Mouse (Mus musculus): ENCODE results near the gene C1qtnf1. TPM values are rescaled to one million over a fixed set of nuclear protein-coding genes. Genes with fewer than 3 reads are reported as not detected.

C1qtnf1 gene
- polyA plus RNA-seq, 1 experiment from 2014 or later, result 3.3 TPM

DNA sequence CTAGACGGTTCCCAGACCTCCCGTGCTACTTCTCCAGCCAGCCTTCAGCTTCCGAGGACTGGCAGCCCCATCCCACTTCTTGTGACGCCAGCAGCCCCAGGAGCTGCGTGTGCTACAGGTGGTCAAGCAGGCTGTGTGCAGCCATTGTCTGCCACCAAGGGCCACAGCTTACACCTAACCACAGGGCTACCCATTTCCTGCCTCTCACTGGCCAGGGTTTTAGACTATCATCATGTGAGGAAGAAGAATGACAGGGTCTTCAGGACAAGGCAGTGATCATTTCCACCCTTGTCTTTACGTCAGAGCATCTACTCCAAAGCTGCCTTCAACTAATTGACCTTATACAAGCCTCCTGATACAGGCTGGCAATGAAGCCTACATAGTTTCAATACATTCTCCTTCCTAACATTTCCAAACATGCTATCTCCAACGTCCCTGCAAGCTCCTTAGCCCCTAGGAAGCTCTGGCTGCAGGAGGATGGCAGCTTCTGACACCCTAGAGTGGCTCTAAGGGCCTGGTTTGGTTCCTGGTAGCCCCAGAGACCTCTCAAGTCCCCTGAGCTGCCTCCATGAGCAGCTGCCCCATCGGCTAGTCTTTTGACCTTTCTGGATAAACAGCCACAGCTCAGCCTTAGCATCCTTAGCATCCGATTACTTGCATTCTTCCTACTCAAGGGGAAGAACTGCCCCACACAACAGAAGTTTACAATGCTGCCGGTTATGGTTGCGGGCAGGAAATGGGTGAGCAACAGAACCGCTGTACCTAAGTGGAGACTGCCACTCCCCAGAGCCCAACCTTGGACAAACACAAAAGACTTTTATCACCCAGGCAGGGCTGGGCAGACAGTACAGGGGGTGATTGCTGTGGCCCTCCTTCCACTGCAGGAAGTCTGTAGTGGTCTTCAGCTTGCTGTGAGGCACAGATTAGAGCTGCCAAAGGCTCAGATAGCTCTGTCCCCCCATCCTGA lies 18.6 kb upstream of the C1qtnf1 start:
- H3K4me2 ChIP-seq (ENCODE audit: low read length), result no peak overlapping the region
- H3K9me3 ChIP-seq (ENCODE audit: control insufficient read depth, low read length), result no peaks in the 10 kb centered on the region
- H3K36me3 ChIP-seq (ENCODE audit: control insufficient read depth, insufficient read depth), result peaks cover 9% of the 10 kb centered on the region; the same call in 1 of the 2 replicates
- WGBS, result 90% methylated on average over 12 of the region's 12 CpGs
- H3K27me3 ChIP-seq (replicated peaks; ENCODE audit: control insufficient read depth, insufficient read depth, low read length), result no peaks in the 10 kb centered on the region
- ATAC-seq, result no peak
- peaks cover 16% of the 10 kb centered on the region for H3K4me1 ChIP-seq (replicated peaks; ENCODE audit: control insufficient read depth, insufficient read depth, low read length)
- no peak overlapping the region for H3K27ac ChIP-seq (ENCODE audit: low read length)
- no peak overlapping the region for H3K4me3 ChIP-seq (replicated peaks; ENCODE audit: low read length)
- no peak overlapping the region for H3K9ac ChIP-seq (replicated peaks; ENCODE audit: low read depth, low read length)

DNA sequence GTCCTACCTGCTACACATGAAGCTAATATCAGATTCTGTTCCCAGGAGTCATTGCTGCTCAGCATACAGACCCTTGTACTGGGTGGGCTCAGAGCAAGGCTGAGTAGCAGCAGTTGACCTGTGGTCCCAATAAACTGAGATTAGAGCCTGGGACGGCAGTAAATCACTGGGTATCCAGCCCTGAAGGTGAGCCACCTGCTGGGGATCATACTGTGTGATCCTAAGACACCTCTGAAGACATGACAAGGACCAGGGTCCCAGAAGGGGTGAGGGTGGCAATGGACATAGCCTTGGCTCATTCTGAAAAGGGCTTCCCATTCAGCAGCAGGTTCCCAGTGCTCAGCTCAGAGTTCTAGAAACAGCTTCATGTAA lies 17.9 kb upstream of the C1qtnf1 start:
- no peak overlapping the region for H3K27ac ChIP-seq (ENCODE audit: low read length)
- H3K4me2 ChIP-seq (ENCODE audit: low read length), result no peak overlapping the region
- 85% methylated on average over 1 of the region's 1 CpGs for WGBS
- no peaks in the 10 kb centered on the region for H3K9me3 ChIP-seq (ENCODE audit: control insufficient read depth, low read length)
- ATAC-seq, result no peak
- peaks cover 9% of the 10 kb centered on the region; the same call in 1 of the 2 replicates for H3K36me3 ChIP-seq (ENCODE audit: control insufficient read depth, insufficient read depth)
- no peak overlapping the region for H3K9ac ChIP-seq (replicated peaks; ENCODE audit: low read depth, low read length)
- H3K27me3 ChIP-seq (replicated peaks; ENCODE audit: control insufficient read depth, insufficient read depth, low read length), result no peaks in the 10 kb centered on the region
- H3K4me3 ChIP-seq (replicated peaks; ENCODE audit: low read length), result no peak overlapping the region
- peaks cover 16% of the 10 kb centered on the region for H3K4me1 ChIP-seq (replicated peaks; ENCODE audit: control insufficient read depth, insufficient read depth, low read length)

DNA sequence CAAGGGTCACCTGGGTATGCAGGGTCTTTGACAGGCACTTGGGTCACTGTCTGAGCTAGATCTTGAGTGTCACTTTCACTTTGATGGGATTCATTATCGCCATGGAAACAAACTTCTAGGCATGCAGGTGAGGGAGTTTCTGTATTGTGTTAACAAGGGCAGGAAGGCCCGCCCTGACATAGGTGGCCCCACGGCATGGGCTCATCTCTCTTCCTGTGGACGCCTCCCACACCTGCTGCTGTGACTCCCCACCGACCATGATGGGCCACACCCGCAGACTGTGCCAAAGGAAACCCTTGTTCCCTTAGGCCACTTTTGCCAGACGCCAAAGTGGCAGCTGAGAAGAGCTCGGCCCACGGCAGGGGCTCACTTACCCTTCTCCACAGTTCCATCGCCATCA lies 17.5 kb upstream of the C1qtnf1 start:
- H3K27me3 ChIP-seq (replicated peaks; ENCODE audit: control insufficient read depth, insufficient read depth, low read length), result no peaks in the 10 kb centered on the region
- no peaks in the 10 kb centered on the region for H3K9me3 ChIP-seq (ENCODE audit: control insufficient read depth, low read length)
- no peak for ATAC-seq
- no peak overlapping the region for H3K4me2 ChIP-seq (ENCODE audit: low read length)
- H3K9ac ChIP-seq (replicated peaks; ENCODE audit: low read depth, low read length), result no peak overlapping the region
- peaks cover 9% of the 10 kb centered on the region; the same call in 1 of the 2 replicates for H3K36me3 ChIP-seq (ENCODE audit: control insufficient read depth, insufficient read depth)
- 95% methylated on average over 10 of the region's 10 CpGs for WGBS
- peaks cover 16% of the 10 kb centered on the region for H3K4me1 ChIP-seq (replicated peaks; ENCODE audit: control insufficient read depth, insufficient read depth, low read length)
- no peak overlapping the region for H3K27ac ChIP-seq (ENCODE audit: low read length)
- no peak overlapping the region for H3K4me3 ChIP-seq (replicated peaks; ENCODE audit: low read length)

DNA sequence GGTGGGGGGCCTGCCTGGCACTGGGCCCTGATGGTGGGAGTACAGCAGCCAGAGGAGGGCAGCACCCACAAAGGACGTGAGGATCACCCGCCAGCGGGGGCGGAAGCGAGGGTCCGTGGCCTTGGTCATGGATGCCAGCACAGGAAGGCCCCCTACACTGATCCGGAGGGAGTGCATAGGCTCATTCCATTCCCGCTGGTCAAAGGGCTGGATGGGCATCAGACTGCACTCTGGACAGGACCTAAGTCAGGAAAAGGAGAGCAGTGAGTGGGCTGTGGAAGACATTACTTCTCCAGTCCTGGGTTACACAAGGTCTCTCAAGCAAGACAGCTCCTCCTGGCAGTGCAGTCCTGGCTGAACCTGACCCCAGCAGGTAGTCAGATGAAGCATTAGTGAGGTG lies 16.7 kb upstream of the C1qtnf1 start:
- Histone ChIP-seq H3K27ac (ENCODE audit: low read length) (no peak overlapping the region), H3K27me3 (replicated peaks; ENCODE audit: control insufficient read depth, insufficient read depth, low read length) (no peaks in the 10 kb centered on the region), H3K36me3 (ENCODE audit: control insufficient read depth, insufficient read depth) (peaks cover 9% of the 10 kb centered on the region; the same call in 1 of the 2 replicates), H3K9ac (replicated peaks; ENCODE audit: low read depth, low read length) (no peak overlapping the region), H3K4me3 (replicated peaks; ENCODE audit: low read length) (no peak overlapping the region), H3K4me1 (replicated peaks; ENCODE audit: control insufficient read depth, insufficient read depth, low read length) (peaks cover 18% of the 10 kb centered on the region), H3K9me3 (ENCODE audit: control insufficient read depth, low read length) (no peaks in the 10 kb centered on the region), H3K4me2 (ENCODE audit: low read length) (no peak overlapping the region)
- no peak for ATAC-seq
- WGBS, result 88% methylated on average over 8 of the region's 8 CpGs

DNA sequence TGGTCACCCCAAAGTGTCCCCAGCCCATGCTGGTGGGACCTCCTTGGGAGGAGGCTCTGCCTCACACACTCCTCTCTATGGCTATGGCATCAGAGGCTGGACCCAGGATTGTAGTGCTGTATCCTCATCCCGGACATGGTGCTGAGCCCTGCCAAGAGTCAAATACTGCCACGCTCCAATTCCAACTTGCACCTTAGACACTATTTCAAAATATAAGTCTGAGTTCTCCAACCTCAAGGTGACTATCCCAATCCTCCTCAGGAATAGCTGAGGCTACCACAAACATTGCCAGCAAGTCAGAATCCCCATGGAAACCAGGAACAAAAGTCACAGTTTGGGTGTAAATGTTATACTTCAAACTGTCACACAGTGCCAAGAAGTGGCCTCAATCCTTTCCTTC lies 15.4 kb upstream of the C1qtnf1 start:
- Histone ChIP-seq H3K36me3 (ENCODE audit: control insufficient read depth, insufficient read depth) (peaks cover 7% of the 10 kb centered on the region; the same call in 1 of the 2 replicates), H3K9me3 (ENCODE audit: control insufficient read depth, low read length) (no peaks in the 10 kb centered on the region), H3K27ac (ENCODE audit: low read length) (peak overlapping the region; percentile 23; the same call in 1 of the 2 replicates)

DNA sequence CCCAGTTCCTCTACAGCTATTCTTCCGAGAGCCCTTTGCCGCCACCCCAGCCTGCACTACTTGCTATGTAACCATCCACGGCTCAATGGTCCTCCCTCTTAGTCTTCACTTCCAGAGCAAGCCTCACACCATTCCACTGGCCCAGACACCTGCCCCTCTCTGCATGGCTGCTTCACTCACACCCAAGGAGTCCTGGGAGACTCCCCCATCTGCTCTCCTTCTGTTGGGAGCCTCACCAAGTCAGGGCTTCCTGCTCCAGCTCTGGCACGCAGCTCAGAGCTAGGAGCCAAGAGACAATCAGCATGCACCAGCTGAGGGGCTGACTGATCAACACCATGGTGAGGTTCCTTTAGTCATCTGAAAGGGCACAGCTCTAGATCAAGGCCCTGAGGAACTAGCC lies 14.9 kb upstream of the C1qtnf1 start:
- Histone ChIP-seq H3K4me2 (ENCODE audit: low read length) (no peak overlapping the region), H3K9me3 (ENCODE audit: control insufficient read depth, low read length) (no peaks in the 10 kb centered on the region), H3K4me1 (replicated peaks; ENCODE audit: control insufficient read depth, insufficient read depth, low read length) (peaks cover 30% of the 10 kb centered on the region), H3K4me3 (replicated peaks; ENCODE audit: low read length) (no peak overlapping the region), H3K27ac (ENCODE audit: low read length) (peak overlapping the region; percentile 23), H3K36me3 (ENCODE audit: control insufficient read depth, insufficient read depth) (peaks cover 7% of the 10 kb centered on the region; the same call in 1 of the 2 replicates), H3K9ac (replicated peaks; ENCODE audit: low read depth, low read length) (no peak overlapping the region), H3K27me3 (replicated peaks; ENCODE audit: control insufficient read depth, insufficient read depth, low read length) (no peaks in the 10 kb centered on the region)
- 71% methylated on average over 4 of the region's 4 CpGs for WGBS
- peak; percentile 62 for ATAC-seq

More for the DNA sequence above, 15.4 kb upstream of the C1qtnf1 start:
- 85% methylated on average over 2 of the region's 2 CpGs for WGBS
- no peak overlapping the region for H3K9ac ChIP-seq (replicated peaks; ENCODE audit: low read depth, low read length)
- H3K4me2 ChIP-seq (ENCODE audit: low read length), result no peak overlapping the region
- peaks cover 26% of the 10 kb centered on the region for H3K4me1 ChIP-seq (replicated peaks; ENCODE audit: control insufficient read depth, insufficient read depth, low read length)
- no peaks in the 10 kb centered on the region for H3K27me3 ChIP-seq (replicated peaks; ENCODE audit: control insufficient read depth, insufficient read depth, low read length)
- no peak for ATAC-seq
- no peak overlapping the region for H3K4me3 ChIP-seq (replicated peaks; ENCODE audit: low read length)

DNA sequence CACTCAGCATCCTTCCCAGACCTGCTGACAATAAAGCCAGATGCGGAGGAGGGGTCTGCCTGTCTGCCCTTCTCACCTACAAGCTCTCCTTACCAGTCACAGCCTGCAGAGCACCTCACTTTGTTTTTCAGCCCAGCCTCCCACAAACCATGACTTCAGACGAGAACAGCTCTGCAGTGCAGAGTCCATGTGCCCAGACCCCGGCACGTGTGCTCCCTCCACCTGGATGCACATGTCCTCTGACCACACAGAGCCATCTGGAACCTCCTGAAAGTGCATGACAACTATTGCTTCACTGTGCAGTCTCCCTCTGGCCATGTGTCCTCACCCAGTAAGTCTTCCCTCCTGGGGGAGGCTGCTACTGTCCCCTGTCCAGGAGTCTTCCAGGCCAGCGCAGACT lies 13.7 kb upstream of the C1qtnf1 start:
- ATAC-seq, result no peak
- Histone ChIP-seq H3K9ac (replicated peaks; ENCODE audit: low read depth, low read length) (no peak overlapping the region), H3K27me3 (replicated peaks; ENCODE audit: control insufficient read depth, insufficient read depth, low read length) (no peaks in the 10 kb centered on the region), H3K4me2 (ENCODE audit: low read length) (no peak overlapping the region), H3K9me3 (ENCODE audit: control insufficient read depth, low read length) (no peaks in the 10 kb centered on the region), H3K36me3 (ENCODE audit: control insufficient read depth, insufficient read depth) (peaks cover 7% of the 10 kb centered on the region; the same call in 1 of the 2 replicates), H3K4me1 (replicated peaks; ENCODE audit: control insufficient read depth, insufficient read depth, low read length) (peaks cover 35% of the 10 kb centered on the region), H3K27ac (ENCODE audit: low read length) (no peak overlapping the region), H3K4me3 (replicated peaks; ENCODE audit: low read length) (no peak overlapping the region)
- WGBS, result 89% methylated on average over 5 of the region's 5 CpGs

DNA sequence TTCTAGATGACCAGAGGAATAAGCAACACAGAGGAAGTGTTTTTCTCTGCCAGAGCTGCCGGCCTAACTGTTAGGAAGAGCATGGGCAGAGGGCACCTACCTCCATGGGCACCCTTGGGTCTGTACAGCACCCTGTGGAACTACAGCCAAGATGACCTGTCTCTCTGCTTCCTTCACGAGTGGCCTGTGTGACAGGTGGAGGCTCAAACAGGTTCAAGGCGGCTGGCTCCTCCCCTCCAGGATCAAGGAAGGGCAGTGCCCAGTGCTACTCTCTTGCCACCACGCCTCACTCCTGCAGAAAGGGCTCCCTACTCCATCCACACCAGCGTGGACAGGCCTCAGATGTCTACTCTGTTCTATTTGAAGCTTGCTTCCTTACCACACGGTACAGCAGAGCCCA lies 12.4 kb upstream of the C1qtnf1 start:
- ATAC-seq, result no peak
- Histone ChIP-seq H3K36me3 (ENCODE audit: control insufficient read depth, insufficient read depth) (peaks cover 3% of the 10 kb centered on the region; the same call in 1 of the 2 replicates), H3K4me3 (replicated peaks; ENCODE audit: low read length) (no peak overlapping the region), H3K9me3 (ENCODE audit: control insufficient read depth, low read length) (no peaks in the 10 kb centered on the region), H3K4me2 (ENCODE audit: low read length) (no peak overlapping the region), H3K27me3 (replicated peaks; ENCODE audit: control insufficient read depth, insufficient read depth, low read length) (no peaks in the 10 kb centered on the region), H3K4me1 (replicated peaks; ENCODE audit: control insufficient read depth, insufficient read depth, low read length) (peaks cover 38% of the 10 kb centered on the region), H3K9ac (replicated peaks; ENCODE audit: low read depth, low read length) (no peak overlapping the region), H3K27ac (ENCODE audit: low read length) (no peak overlapping the region)
- WGBS, result 89% methylated on average over 6 of the region's 6 CpGs

DNA sequence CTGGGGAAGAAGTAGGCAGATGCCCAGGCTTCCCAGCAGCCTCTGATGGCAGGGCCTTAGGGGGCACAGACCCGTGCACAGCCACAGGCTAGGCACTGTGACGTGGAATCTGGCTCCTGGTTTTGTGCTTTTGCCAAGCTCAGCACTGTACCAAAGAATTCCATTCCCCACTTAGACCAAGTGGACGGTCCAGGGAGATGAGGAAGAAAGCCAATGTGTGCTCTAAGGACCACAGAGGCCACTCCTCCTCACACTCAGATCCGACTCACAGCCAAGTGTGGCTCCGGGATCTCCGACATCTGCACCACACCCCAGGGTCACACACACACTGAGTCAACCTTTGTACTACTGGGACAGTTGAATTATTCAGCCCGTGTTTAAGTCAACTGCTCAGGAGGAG lies 12.0 kb upstream of the C1qtnf1 start:
- 84% methylated on average over 7 of the region's 7 CpGs for WGBS

More for the DNA sequence above, 12.0 kb upstream of the C1qtnf1 start:
- Histone ChIP-seq H3K27me3 (replicated peaks; ENCODE audit: control insufficient read depth, insufficient read depth, low read length) (no peaks in the 10 kb centered on the region), H3K4me3 (replicated peaks; ENCODE audit: low read length) (no peak overlapping the region), H3K4me1 (replicated peaks; ENCODE audit: control insufficient read depth, insufficient read depth, low read length) (peaks cover 38% of the 10 kb centered on the region), H3K36me3 (ENCODE audit: control insufficient read depth, insufficient read depth) (no peaks in the 10 kb centered on the region; the same call in 1 of the 2 replicates), H3K4me2 (ENCODE audit: low read length) (no peak overlapping the region), H3K27ac (ENCODE audit: low read length) (no peak overlapping the region), H3K9me3 (ENCODE audit: control insufficient read depth, low read length) (no peaks in the 10 kb centered on the region), H3K9ac (replicated peaks; ENCODE audit: low read depth, low read length) (no peak overlapping the region)
- no peak for ATAC-seq

Data from forebrain, embryonic 16.5 days (tissue).